Mouse (Mus musculus): ENCODE data around the gene Vmn1r55.
"Not testable (repeated sequence)": the region's sequence is repeated elsewhere in the genome, so short reads cannot be mapped to it uniquely, and the experiment has no call there.

Vmn1r55 gene

DNA sequence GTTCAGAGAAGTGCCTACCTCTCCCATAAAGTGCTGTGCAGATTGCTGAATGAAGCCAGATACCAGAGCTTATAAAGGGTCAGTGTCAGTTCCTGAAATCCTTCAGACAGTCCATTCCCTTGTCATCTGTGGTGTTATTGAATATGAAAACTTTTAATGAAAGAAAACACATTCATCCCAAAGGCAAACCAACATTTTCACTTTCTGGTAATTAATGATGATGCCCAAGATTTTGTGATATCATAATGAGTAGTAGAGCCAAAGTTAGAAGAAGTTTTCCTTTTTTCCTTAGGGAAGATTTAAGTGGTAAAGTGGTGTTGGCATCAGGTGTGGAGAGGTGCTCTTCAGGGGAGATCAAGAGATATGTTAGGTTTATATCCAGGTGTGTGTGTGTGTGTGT lies at the start of gene Vmn1r55:
Vmn1r55 (minus strand) TSS at position 101 of the 400 bp plus-strand sequence.
- CTCF ChIA-PET = not testable (repeated sequence)

DNA sequence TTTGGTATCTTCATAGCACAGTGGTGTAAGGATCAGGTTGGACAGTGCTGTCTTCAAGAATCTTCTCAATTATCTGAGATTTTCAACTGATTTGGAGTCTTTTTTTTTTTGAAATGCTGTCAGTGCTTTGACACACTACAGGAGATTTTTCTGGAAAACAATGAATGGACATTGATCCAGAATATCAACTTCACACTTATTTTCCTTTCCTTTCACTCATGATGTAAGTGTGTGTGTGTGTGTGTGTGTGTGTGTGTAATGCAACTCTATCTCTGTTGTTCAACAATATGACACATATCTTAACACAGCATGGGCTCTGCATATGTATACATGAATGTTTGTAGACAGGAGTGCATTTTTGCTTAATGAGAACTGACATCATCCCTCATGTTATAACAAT lies 47.2 kb upstream of the Vmn1r55 start, which contains the start of gene Vmn1r56:
Vmn1r56 (minus strand) TSS at position 101 of the 400 bp plus-strand sequence.
- CTCF ChIA-PET = not testable (repeated sequence)

DNA sequence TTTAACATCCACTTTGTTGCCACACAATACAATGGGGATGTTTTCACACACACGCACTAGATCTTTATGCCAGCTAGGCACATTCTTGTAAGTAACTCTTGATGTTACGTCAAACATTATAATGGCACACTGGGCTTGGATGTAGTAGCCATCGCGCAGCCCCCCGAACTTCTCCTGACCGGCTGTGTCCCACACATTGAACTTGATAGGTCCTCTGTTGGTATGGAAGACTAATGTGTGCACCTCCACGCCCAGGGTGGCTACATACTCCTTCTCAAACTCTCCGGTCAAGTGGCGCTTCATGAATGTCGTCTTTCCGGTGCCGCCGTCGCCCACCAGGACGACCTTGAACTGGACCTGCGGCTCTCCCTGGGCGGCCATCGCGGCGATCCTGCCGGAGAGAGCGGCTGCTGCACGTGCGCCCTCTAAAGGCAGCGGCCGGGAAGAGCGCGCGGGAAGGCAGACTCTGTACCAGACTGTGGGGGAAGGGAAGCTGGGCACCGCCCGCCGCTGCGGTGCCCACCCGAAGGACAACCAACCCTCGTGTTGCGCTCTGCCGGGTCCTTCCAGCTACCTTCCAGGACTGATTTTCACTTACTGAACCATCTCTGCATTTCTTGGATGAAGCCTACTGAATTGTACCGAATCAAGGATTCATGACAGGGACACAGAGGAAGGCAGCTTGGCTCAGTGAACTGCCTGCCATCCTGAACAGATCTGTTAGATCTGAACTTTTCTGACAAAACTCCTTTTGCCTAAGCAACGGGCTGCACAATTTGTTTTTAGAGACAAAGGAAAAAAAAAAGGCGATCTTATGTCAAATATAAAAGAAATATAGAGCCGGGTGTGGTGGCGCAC lies 23.7 kb downstream of the Vmn1r55 start, which contains the start of gene Rasl2-9:
Rasl2-9 (minus strand) TSS at position 402 of the 858 bp plus-strand sequence.
- CTCF ChIA-PET = interaction anchor here (0.9 kb wide), 1 partner anchor 110 kb away, joined by 4 read pairs; no protein-coding TSS in a partner anchor

DNA sequence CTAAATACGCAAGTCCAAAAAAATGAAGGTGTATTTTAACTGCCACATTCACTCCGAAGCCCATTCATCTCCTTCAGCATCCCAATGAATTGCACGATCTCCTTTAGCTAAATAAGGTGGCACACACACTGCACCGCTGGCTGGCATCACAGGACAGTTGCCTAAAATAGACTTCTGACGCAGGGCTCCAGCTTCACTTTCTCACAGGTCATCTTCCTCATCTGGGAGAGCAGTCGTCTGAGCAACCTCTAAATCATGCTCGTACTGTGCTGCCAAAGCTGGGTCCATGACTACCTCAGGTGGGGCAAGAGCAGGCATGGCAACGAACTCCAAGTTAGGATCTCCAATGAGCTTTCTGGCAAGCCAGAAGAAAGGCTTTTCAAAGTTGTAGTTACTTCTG lies 24.4 kb downstream of the Vmn1r55 start:
- CTCF ChIA-PET = interaction anchor here (0.5 to 0.9 kb wide), 2 partner anchors 109 to 1041 kb away, joined by 4 to 15 read pairs; no protein-coding TSS in a partner anchor

DNA sequence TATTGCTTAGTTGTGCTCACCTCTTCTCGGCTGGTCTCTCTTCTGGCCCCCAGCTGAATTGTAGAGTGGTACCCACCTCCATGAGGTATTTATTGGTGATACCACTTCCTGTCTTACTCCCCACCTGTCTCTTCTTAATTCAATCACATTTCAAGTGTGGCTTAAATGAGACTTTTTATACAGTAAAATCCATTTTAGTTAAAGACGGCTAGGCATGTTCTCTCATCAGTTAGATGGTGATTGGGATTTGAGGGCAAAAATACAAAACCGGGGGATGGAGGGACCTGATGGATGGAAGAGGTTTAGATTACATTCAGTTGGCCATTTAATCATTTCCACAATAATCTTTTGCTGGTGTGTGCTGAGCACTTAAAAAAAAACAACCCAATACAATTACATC lies 32.6 kb downstream of the Vmn1r55 start, which contains the start of gene Rfpl4:
Rfpl4 (minus strand) TSS at position 101 of the 400 bp plus-strand sequence.
- CTCF ChIA-PET = no interaction called here

- CTCF ChIA-PET = no interaction called here
Observed at GRCm38 (mm10) chr7:5112701-5113100, 36.8 kb downstream of the Vmn1r55 start.

DNA sequence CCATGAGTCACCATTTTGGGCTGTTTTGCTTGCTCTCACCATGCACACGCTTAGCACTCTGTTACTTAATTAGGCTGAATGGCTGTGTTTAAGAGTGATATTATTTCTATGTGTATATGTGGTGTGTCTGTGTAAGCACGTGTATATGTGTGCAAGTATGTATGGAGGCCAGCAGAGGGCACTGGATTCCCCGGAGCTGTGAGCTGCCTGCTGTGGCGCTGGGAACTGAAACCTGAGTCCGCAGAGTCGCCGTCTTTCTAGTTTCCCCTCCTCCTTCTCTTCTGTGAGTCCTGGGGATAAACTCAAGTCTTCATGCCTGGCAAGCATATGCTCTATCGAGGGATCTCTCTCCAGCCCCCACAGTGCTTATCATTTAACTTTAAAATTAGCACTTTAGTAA lies 40.2 kb downstream of the Vmn1r55 start:
- CTCF ChIA-PET = interaction anchor here (0.7 kb wide), 1 partner anchor 1089 kb away, joined by 4 read pairs; no protein-coding TSS in a partner anchor

DNA sequence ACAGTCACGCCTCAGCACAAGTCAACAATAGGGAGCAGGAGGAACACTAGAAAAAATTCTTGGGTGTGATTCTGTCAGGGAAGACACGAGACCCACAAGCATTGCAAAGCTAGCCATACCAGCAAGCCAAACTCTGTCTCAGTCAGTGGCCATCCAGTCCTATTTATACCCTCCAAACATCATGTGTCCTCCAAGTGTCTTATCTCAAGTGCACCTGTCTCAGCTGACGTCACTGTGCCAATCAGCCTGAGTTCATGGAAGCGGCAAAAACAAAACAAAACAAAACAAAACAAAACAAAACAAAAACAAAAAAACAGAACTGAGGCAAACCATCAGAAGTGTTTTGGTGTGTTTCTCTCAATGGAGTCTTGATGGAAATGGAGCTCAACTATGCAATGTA lies 41.2 kb downstream of the Vmn1r55 start:
- CTCF ChIA-PET = no interaction called here

DNA sequence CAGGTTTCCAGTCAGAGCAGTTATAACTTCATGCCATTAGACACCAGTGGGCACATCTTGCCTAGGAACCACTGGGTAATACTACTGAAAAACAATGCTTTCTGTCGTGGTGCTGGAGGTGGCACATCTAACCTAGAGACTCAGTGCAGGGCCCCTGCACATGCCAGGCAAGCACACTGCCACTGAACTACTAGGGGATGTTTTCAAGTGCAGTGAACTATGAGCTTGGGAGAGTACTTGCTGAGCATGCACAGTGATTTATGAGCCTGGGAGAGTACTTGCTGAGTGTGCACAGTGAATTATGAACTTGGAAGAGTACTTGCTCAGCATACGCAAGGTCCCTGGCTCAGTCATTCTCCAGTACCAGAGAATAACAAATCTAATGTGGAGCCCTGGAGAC lies 46.9 kb downstream of the Vmn1r55 start:
- CTCF ChIA-PET = no interaction called here

DNA sequence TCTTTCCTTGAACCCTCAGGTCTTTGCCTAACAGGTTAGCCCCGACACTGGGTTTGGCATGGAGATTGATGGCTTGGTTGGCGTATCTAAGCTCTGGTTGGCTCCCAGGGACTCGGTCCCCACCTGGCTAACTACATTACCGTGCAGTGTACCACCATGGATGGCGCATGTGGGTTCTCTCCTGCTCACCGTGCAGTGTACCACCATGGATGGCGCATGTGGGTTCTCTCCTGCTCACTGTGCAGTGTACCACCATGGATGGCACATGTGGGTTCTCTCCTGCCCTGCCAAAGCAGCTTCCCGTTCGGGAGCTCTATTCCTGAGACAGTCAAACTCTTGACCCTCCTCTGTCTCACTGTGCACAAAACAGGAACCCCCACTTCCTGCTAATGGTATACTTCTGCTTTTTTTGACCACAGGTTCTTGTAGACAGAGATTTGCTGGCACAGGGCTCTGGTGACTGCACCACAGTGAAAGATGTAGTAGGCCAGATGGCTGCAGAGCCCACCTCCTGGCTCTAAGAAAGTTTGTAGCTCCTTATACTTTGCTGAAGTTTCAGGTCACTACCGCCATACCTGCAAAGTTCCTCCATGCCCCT lies 48.3 kb downstream of the Vmn1r55 start:
- CTCF ChIA-PET = no interaction called here

- CTCF ChIA-PET = no interaction called here
Observed at GRCm38 (mm10) chr7:5099796-5100195, 49.7 kb downstream of the Vmn1r55 start.

DNA sequence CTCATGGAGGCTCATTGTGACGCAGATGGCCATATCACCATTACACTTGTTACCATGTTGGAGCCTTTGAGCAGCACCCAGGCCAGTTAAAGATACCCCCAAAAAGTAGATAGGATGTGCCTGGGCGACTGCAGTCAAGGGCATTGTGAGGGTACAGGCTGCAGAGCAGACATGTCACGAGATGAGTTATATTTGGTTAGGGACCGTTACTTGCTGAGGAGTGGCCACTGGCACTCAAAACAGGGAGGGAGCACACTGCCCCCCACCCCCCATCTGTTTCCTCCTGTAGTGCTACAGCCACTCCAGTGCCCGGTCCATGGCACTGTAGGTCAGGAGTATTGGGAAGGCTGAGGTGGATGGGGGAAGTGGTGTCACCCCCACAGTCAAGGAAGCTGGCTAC lies 50.7 kb downstream of the Vmn1r55 start:
- CTCF ChIA-PET = no interaction called here

- CTCF ChIA-PET = no interaction called here
Observed at GRCm38 (mm10) chr7:5092831-5093510, 56.5 kb downstream of the Vmn1r55 start.

- CTCF ChIA-PET = no interaction called here
Observed at GRCm38 (mm10) chr7:5092381-5092780, 57.1 kb downstream of the Vmn1r55 start.

DNA sequence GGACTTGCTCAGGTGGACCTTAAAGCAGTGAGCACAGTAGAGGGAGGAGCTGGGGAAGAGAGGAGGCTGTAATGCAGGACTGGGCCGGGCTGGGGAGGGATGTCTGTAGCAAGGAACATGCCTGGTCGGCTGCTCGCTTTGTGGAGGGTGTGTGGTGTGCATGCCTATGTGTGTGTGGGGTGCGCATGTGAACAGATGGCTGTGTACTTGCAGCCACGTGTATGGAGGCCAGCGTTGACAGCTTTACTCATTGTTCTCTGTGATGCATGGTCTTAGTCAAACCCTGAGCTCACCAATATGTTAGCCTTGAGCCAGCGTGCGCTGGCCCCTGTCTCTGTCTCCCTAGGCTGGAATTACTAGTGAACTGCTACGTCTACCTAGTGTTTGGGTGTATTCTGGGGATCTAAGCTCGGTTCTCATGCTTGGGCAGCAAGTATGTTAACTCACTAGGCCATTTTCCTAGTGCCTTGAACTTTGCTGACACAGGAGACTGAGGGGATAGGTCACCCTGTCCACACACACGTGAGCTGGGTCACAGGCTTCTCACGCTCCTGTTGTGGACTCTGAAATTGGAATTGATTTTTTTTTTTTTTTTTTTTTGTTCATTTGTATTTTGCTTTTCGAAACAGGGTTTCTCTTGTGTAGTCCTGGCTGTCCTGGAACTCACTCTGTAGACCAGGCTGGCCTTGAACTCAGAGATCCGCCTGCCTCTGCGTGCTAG lies 58.3 kb downstream of the Vmn1r55 start:
- CTCF ChIA-PET = interaction anchor here (0.6 kb wide), 2 partner anchors 20 to 369 kb away, joined by 3 to 7 read pairs; no protein-coding TSS in a partner anchor

DNA sequence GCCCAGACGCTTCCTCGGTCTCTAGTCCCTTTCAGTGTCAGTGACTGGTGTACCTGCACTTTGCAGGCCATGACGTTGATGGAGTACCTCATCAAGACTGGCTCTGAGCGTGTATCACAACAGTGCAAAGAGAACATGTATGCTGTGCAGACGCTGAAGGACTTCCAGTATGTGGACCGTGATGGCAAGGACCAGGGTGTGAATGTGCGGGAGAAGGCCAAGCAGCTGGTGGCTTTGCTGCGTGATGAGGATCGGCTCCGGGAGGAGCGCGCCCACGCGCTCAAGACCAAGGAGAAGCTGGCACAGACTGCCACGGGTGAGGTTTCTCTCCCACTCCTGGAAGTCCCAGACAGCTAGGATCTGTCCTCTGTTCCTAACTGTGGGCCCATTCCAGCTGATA lies 59.6 kb downstream of the Vmn1r55 start:
- CTCF ChIA-PET = no interaction called here

DNA sequence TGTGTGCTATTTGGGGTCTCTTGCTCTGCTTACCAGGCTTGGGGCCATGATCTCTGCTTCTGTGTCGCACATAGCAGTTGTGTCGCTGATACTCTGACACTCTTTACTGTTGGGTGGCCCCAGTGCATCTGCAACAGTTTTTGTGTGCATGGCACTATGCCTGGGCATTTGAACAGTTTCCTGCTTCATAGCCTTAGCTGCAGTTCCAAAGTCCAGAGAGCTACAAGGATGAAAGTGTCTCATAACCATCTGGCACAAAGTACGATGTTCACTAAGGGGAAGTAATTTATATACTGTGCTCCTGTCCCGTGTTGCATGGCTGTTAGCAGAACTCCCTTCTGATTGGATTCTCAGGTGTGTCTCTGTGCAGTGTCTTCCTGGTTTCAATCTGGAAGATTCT lies 61.6 kb downstream of the Vmn1r55 start:
- CTCF ChIA-PET = no interaction called here

GRCm38 (mm10) chr7:5086921-5087440 lies 62.5 kb downstream of the Vmn1r55 start:
- CTCF ChIA-PET = no interaction called here

GRCm38 (mm10) chr7:5085512-5085911 lies 64.0 kb downstream of the Vmn1r55 start:
- CTCF ChIA-PET = no interaction called here

DNA sequence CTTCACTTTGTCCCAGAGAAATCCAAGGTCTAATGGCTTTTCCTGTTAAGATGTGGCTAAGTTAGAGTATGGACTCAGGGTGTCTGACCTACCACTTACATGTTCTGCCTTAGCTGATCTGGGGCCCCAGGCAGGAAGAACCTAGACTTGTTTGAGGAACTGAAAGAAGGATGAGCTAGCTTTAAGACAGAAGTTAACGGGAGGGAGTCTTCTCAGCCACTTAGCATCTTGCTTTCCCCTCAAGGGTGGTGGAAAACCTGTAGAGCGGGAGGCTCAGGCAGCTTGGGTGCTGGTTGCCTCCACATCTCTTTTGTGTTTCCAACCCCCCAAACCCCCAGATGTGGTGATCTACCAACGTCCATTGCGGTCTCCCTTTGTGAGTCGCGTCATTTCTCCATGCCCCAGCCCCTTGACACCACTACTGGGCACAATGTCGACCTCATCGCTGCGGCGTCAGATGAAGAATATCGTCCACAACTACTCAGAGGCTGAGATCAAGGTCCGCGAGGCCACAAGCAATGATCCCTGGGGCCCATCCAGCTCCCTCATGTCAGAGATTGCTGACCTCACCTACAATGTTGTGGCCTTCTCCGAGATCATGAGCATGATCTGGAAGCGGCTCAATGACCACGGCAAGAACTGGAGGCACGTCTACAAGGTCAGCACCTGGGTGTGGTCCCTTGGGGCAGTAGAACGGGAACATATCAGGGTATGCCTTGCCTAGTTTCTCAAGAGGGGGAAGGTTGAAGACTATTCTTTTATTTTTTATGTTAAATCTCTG lies 66.0 kb downstream of the Vmn1r55 start:
- CTCF ChIA-PET = interaction anchor here (0.5 to 0.6 kb wide), 2 partner anchors 79 to 449 kb away, joined by 3 to 16 read pairs; no protein-coding TSS in a partner anchor

DNA sequence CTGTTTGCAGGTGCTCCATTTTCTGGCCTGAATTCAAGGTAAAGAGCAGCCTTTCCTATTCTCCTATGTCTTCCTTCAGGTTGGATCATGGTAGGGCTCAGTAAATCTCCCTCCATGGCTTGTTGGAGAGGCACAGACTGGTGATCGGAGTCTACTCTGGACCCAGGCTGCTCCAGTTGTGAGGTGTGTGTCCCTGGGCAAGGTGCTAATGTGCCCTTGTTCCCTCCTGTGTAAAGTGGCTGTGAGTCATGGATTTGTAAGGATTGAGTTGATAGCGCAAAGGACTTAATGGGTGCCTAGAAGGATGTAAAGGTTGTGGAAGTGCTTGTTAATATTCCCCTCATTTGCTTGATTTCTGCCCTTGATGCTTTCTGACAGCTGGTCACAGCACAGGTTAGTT lies 67.5 kb downstream of the Vmn1r55 start:
- CTCF ChIA-PET = no interaction called here

Data from spleen, embryonic (tissue).